Mouse (Mus musculus): ENCODE results near the gene Dpep2nb. TPM values are rescaled to one million over a fixed set of nuclear protein-coding genes. Genes with fewer than 3 reads are reported as not detected.

The Dpep2nb gene
- polyA plus RNA-seq, 1 experiment from 2014 or later, result 0.15 TPM

DNA sequence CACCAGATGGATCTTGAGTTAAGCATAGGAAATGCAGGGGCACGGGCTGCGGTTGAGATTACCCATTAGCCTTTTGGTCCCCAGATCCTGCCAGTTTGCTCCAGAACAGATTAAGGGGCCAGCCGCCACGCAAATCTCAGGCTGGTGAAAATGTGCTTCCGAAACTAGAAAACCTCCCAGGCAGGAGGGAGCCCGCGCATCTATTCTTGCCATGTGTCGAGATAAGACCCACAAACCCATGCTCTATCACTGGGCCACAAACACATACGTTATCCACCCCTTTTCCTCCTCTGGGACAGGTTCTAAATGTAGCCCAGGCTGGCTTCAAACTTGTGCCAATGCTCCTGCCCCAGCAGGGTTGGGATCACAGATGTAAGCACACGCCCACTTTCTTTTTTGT is 44.2 kb downstream of the Dpep2nb start:
- Histone ChIP-seq H3K9me3 (ENCODE audit: control insufficient read depth, low read length) (no peaks in the 10 kb centered on the region), H3K27me3 (ENCODE audit: control insufficient read depth, insufficient read depth, low read length) (peaks cover 18% of the 10 kb centered on the region), H3K4me2 (replicated peaks; ENCODE audit: low read depth, low read length) (no peak overlapping the region), H3K27ac (ENCODE audit: low read depth, low read length) (no peak overlapping the region), H3K4me3 (ENCODE audit: low read depth, low read length) (no peak overlapping the region), H3K4me1 (replicated peaks; ENCODE audit: control insufficient read depth, insufficient read depth, low read length) (0 out of 2 replicates have a peak, but pooled peaks cover 2% of the 10 kb centered on the region), H3K36me3 (ENCODE audit: control insufficient read depth, insufficient read depth, low read length) (no peaks in the 10 kb centered on the region), H3K9ac (ENCODE audit: low read depth, low read length) (no peak overlapping the region)
- ATAC-seq (ENCODE audit: low FRiP score) (no peak), DNase-seq (ENCODE audit: low spot score) (no peak)
- 88% methylated on average over 10 of the region's 10 CpGs for WGBS

DNA sequence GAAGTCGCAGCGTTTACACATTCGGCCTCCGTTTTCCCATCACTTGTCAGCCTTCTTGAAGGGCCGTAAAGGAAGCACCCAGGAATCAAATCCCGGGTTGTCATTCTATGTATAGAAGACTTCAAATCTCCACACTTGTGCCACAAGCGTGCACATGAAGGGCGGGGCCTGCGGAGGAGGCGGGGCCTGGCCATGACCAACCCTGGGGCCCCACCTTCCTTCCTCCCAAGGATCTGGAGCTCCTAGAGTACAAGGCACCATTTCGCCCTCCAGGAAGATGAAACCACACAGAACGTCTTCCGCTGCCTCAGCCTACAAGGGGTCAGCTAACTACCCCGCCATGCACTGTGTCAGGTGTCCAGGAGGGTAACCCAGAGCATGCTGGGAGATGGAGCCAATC is 44.7 kb downstream of the Dpep2nb start:
- H3K27ac ChIP-seq (ENCODE audit: low read depth, low read length), result no peak overlapping the region
- H3K4me3 ChIP-seq (ENCODE audit: low read depth, low read length), result no peak overlapping the region
- H3K27me3 ChIP-seq (ENCODE audit: control insufficient read depth, insufficient read depth, low read length), result peaks cover 14% of the 10 kb centered on the region
- H3K9ac ChIP-seq (ENCODE audit: low read depth, low read length), result no peak overlapping the region
- ATAC-seq (ENCODE audit: low FRiP score) (no peak), DNase-seq (ENCODE audit: low spot score) (no peak)
- 0 out of 2 replicates have a peak, but pooled peaks cover 2% of the 10 kb centered on the region for H3K4me1 ChIP-seq (replicated peaks; ENCODE audit: control insufficient read depth, insufficient read depth, low read length)
- no peaks in the 10 kb centered on the region for H3K36me3 ChIP-seq (ENCODE audit: control insufficient read depth, insufficient read depth, low read length)
- no peak overlapping the region for H3K4me2 ChIP-seq (replicated peaks; ENCODE audit: low read depth, low read length)
- no peaks in the 10 kb centered on the region for H3K9me3 ChIP-seq (ENCODE audit: control insufficient read depth, low read length)
- WGBS, result 70% methylated on average over 14 of the region's 14 CpGs

GRCm38 (mm10) chr8:105959350-105959749 is 46.4 kb downstream of the Dpep2nb start:
- ATAC-seq (ENCODE audit: low FRiP score) (no peak), DNase-seq (ENCODE audit: low spot score) (no peak)
- no peak overlapping the region for H3K27ac ChIP-seq (ENCODE audit: low read depth, low read length)
- H3K4me1 ChIP-seq (replicated peaks; ENCODE audit: control insufficient read depth, insufficient read depth, low read length), result no peaks in the 10 kb centered on the region
- no peak overlapping the region for H3K4me3 ChIP-seq (ENCODE audit: low read depth, low read length)
- WGBS, result 89% methylated on average over 7 of the region's 7 CpGs
- H3K9me3 ChIP-seq (ENCODE audit: control insufficient read depth, low read length), result no peaks in the 10 kb centered on the region
- no peak overlapping the region for H3K9ac ChIP-seq (ENCODE audit: low read depth, low read length)
- no peaks in the 10 kb centered on the region for H3K36me3 ChIP-seq (ENCODE audit: control insufficient read depth, insufficient read depth, low read length)
- H3K27me3 ChIP-seq (ENCODE audit: control insufficient read depth, insufficient read depth, low read length), result no peaks in the 10 kb centered on the region
- no peak overlapping the region for H3K4me2 ChIP-seq (replicated peaks; ENCODE audit: low read depth, low read length)

DNA sequence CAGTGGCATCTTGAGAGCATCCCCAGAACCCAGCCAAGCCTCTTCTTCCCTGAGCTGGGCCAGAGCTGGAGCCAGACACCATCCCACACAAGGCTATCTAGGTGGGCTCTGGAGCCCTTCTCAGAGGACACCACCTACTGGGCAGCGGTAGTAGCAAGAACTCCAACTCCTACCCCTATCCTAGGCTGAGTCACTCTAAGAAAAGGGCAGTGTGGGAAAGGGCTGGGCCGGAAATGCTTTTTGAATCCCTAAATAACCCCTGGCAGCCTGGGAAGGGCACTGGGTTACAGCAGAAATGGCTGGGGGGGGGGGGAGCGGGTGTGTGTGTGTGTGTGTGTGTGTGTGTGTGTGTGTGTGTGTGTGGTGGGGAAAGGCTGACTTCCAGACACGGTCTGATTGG is 48.0 kb downstream of the Dpep2nb start:
- H3K36me3 ChIP-seq (ENCODE audit: control insufficient read depth, insufficient read depth, low read length), result no peaks in the 10 kb centered on the region
- no peak overlapping the region for H3K27ac ChIP-seq (ENCODE audit: low read depth, low read length)
- H3K27me3 ChIP-seq (ENCODE audit: control insufficient read depth, insufficient read depth, low read length), result no peaks in the 10 kb centered on the region
- 68% methylated on average over 3 of the region's 4 CpGs for WGBS
- H3K4me1 ChIP-seq (replicated peaks; ENCODE audit: control insufficient read depth, insufficient read depth, low read length), result no peaks in the 10 kb centered on the region
- H3K4me2 ChIP-seq (replicated peaks; ENCODE audit: low read depth, low read length), result no peak overlapping the region
- no peak for ATAC-seq (ENCODE audit: low FRiP score)
- no peak overlapping the region for H3K4me3 ChIP-seq (ENCODE audit: low read depth, low read length)
- H3K9me3 ChIP-seq (ENCODE audit: control insufficient read depth, low read length), result no peaks in the 10 kb centered on the region
- DNase-seq (ENCODE audit: low spot score), result no peak
- no peak overlapping the region for H3K9ac ChIP-seq (ENCODE audit: low read depth, low read length)

GRCm38 (mm10) chr8:105956556-105956955 is 49.2 kb downstream of the Dpep2nb start:
- DNase-seq (ENCODE audit: low spot score) (no peak), ATAC-seq (ENCODE audit: low FRiP score) (no peak)
- no peaks in the 10 kb centered on the region for H3K27me3 ChIP-seq (ENCODE audit: control insufficient read depth, insufficient read depth, low read length)
- 85% methylated on average over 4 of the region's 4 CpGs for WGBS
- no peaks in the 10 kb centered on the region for H3K4me1 ChIP-seq (replicated peaks; ENCODE audit: control insufficient read depth, insufficient read depth, low read length)
- no peak overlapping the region for H3K27ac ChIP-seq (ENCODE audit: low read depth, low read length)
- H3K9ac ChIP-seq (ENCODE audit: low read depth, low read length), result no peak overlapping the region
- H3K4me2 ChIP-seq (replicated peaks; ENCODE audit: low read depth, low read length), result no peak overlapping the region
- no peaks in the 10 kb centered on the region for H3K9me3 ChIP-seq (ENCODE audit: control insufficient read depth, low read length)
- H3K4me3 ChIP-seq (ENCODE audit: low read depth, low read length), result no peak overlapping the region
- H3K36me3 ChIP-seq (ENCODE audit: control insufficient read depth, insufficient read depth, low read length), result no peaks in the 10 kb centered on the region

DNA sequence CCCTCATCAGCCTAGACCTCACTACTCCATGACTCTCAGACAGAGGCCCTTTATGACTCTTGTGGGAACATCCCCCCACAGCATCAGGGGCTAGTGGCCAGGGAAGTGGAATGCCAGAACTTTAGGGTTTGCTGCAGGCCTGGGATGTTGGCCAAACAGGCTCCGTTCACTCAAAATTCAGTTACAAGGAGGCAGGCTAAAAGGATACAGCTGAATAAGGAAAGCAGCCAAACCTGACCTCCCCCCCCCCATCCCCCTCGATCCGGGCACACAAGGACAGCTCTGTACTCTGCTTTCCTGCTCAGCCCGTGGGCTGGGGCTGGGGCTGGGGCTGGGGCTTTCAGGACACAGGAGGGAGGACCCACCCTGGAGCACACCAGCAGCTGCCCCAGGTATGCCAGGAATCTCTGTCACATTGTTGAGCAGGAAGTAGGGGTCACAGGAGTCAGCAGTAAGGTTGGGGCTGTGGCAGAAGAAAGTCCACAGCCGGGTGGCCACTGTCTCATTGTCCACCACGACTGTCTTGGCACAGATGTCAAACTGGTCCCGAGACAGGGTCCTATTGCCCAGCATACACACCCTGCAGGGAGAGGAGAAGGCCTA is 54.6 kb downstream of the Dpep2nb start:
- H3K4me1 ChIP-seq (replicated peaks; ENCODE audit: control insufficient read depth, insufficient read depth, low read length), result no peaks in the 10 kb centered on the region
- no peak overlapping the region for H3K27ac ChIP-seq (ENCODE audit: low read depth, low read length)
- H3K4me2 ChIP-seq (replicated peaks; ENCODE audit: low read depth, low read length), result no peak overlapping the region
- H3K9me3 ChIP-seq (ENCODE audit: control insufficient read depth, low read length), result no peaks in the 10 kb centered on the region
- H3K27me3 ChIP-seq (ENCODE audit: control insufficient read depth, insufficient read depth, low read length), result no peaks in the 10 kb centered on the region
- ATAC-seq (ENCODE audit: low FRiP score) (no peak), DNase-seq (ENCODE audit: low spot score) (no peak)
- H3K36me3 ChIP-seq (ENCODE audit: control insufficient read depth, insufficient read depth, low read length), result no peaks in the 10 kb centered on the region
- H3K4me3 ChIP-seq (ENCODE audit: low read depth, low read length), result no peak overlapping the region
- WGBS, result 54% methylated on average over 7 of the region's 7 CpGs
- H3K9ac ChIP-seq (ENCODE audit: low read depth, low read length), result no peak overlapping the region

DNA sequence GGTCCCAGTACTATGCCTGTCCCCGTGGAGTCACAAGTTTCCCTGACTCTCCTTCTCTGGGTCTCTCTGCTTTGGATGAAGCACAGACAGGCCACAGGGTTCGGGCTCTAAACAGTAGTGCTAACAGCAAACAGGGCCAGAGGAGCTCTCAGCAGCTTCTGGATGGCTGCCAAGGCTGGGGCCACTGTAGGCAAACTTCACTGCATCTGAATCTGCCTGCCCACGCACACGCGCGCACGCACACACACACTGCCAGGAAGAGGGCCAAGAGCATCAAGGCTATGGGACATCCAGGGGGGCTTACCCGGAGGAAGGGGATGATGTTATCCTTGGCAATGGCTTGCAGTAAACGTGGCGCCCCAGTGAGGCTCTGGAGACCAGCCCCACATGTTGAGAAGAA is 56.4 kb downstream of the Dpep2nb start:
- H3K9ac ChIP-seq (ENCODE audit: low read depth, low read length), result no peak overlapping the region
- WGBS, result 93% methylated on average over 10 of the region's 10 CpGs
- DNase-seq (ENCODE audit: low spot score) (no peak), ATAC-seq (ENCODE audit: low FRiP score) (no peak)
- no peak overlapping the region for H3K27ac ChIP-seq (ENCODE audit: low read depth, low read length)
- H3K9me3 ChIP-seq (ENCODE audit: control insufficient read depth, low read length), result no peaks in the 10 kb centered on the region
- no peaks in the 10 kb centered on the region for H3K36me3 ChIP-seq (ENCODE audit: control insufficient read depth, insufficient read depth, low read length)
- H3K4me3 ChIP-seq (ENCODE audit: low read depth, low read length), result no peak overlapping the region
- no peaks in the 10 kb centered on the region for H3K4me1 ChIP-seq (replicated peaks; ENCODE audit: control insufficient read depth, insufficient read depth, low read length)
- H3K27me3 ChIP-seq (ENCODE audit: control insufficient read depth, insufficient read depth, low read length), result no peaks in the 10 kb centered on the region
- H3K4me2 ChIP-seq (replicated peaks; ENCODE audit: low read depth, low read length), result no peak overlapping the region

Other genes with a start within 250 kb of the Dpep2nb start
- gene Gfod2, start 247.3 kb downstream of the Dpep2nb start, polyA plus RNA-seq (2014; fragmentation: Nextera tagmentation; extraction: Ambion mirVana), result 38.3 and 41.6 TPM in 2 replicates
- 13.7 and 17.8 TPM in 2 replicates for gene Ranbp10, start 178.6 kb downstream of the Dpep2nb start, polyA plus RNA-seq (2014; fragmentation: Nextera tagmentation; extraction: Ambion mirVana)
- gene Tsnaxip1, start 178.2 kb downstream of the Dpep2nb start, polyA plus RNA-seq (2014; fragmentation: Nextera tagmentation; extraction: Ambion mirVana), result 1.2 and 1.4 TPM in 2 replicates
- 55.4 TPM in 2 replicates for gene Cenpt, start 152.7 kb downstream of the Dpep2nb start, polyA plus RNA-seq (2014; fragmentation: Nextera tagmentation; extraction: Ambion mirVana)
- gene Thap11, start 150.8 kb downstream of the Dpep2nb start, polyA plus RNA-seq (2014; fragmentation: Nextera tagmentation; extraction: Ambion mirVana), result 60.5 and 66.7 TPM in 2 replicates
- gene Nutf2, start 145.4 kb downstream of the Dpep2nb start, polyA plus RNA-seq (2014; fragmentation: Nextera tagmentation; extraction: Ambion mirVana), result 256 and 278 TPM in 2 replicates
- gene Edc4, start 125.1 kb downstream of the Dpep2nb start, polyA plus RNA-seq (2014; fragmentation: Nextera tagmentation; extraction: Ambion mirVana), result 31.9 and 32.6 TPM in 2 replicates
- not detected in 2 replicates for gene Nrn1l, start 112.4 kb downstream of the Dpep2nb start, polyA plus RNA-seq (2014; fragmentation: Nextera tagmentation; extraction: Ambion mirVana)
- gene Pskh1, start 105.5 kb downstream of the Dpep2nb start, polyA plus RNA-seq (2014; fragmentation: Nextera tagmentation; extraction: Ambion mirVana), result 11.1 and 12.5 TPM in 2 replicates
- 0.81 and 1.3 TPM in 2 replicates for gene Ctrl, start 72.1 kb downstream of the Dpep2nb start, polyA plus RNA-seq (2014; fragmentation: Nextera tagmentation; extraction: Ambion mirVana)
- gene Psmb10, start 67.5 kb downstream of the Dpep2nb start, polyA plus RNA-seq (2014; fragmentation: Nextera tagmentation; extraction: Ambion mirVana), result 21.6 and 24.6 TPM in 2 replicates
- 0.54 and 0.73 TPM in 2 replicates for gene Lcat, start 62.6 kb downstream of the Dpep2nb start, polyA plus RNA-seq (2014; fragmentation: Nextera tagmentation; extraction: Ambion mirVana)
- 7.8 and 8.4 TPM in 2 replicates for gene Slc12a4, start 39.9 kb downstream of the Dpep2nb start, polyA plus RNA-seq (2014; fragmentation: Nextera tagmentation; extraction: Ambion mirVana)
- gene Dpep3, start 26.5 kb downstream of the Dpep2nb start, polyA plus RNA-seq (2014; fragmentation: Nextera tagmentation; extraction: Ambion mirVana), result not detected in 2 replicates
- gene Dus2, start 14.6 kb downstream of the Dpep2nb start, polyA plus RNA-seq (2014; fragmentation: Nextera tagmentation; extraction: Ambion mirVana), result 16.4 and 22.0 TPM in 2 replicates
- gene Ddx28, start 5.9 kb upstream of the Dpep2nb start, polyA plus RNA-seq (2014; fragmentation: Nextera tagmentation; extraction: Ambion mirVana), result 21.2 and 21.3 TPM in 2 replicates
- 4.2 and 8.1 TPM in 2 replicates for gene Nfatc3, start 52.9 kb upstream of the Dpep2nb start, polyA plus RNA-seq (2014; fragmentation: Nextera tagmentation; extraction: Ambion mirVana)
- 1.5 and 2.1 TPM in 2 replicates for gene Esrp2, start 131.0 kb upstream of the Dpep2nb start, polyA plus RNA-seq (2014; fragmentation: Nextera tagmentation; extraction: Ambion mirVana)
- gene Pla2g15, start 144.4 kb upstream of the Dpep2nb start, polyA plus RNA-seq (2014; fragmentation: Nextera tagmentation; extraction: Ambion mirVana), result 4.4 and 5.2 TPM in 2 replicates
- 84.4 and 88.9 TPM in 2 replicates for gene Slc7a6, start 162.9 kb upstream of the Dpep2nb start, polyA plus RNA-seq (2014; fragmentation: Nextera tagmentation; extraction: Ambion mirVana)
- 46.1 and 46.2 TPM in 2 replicates for gene Slc7a6os, start 205.0 kb upstream of the Dpep2nb start, polyA plus RNA-seq (2014; fragmentation: Nextera tagmentation; extraction: Ambion mirVana)
- gene Prmt7, start 205.0 kb upstream of the Dpep2nb start, polyA plus RNA-seq (2014; fragmentation: Nextera tagmentation; extraction: Ambion mirVana), result 55.1 and 57.6 TPM in 2 replicates